Mouse (Mus musculus): Measurements from ENCODE around the gene Fam222b. TPM values are rescaled to one million over a fixed set of nuclear protein-coding genes. Genes with fewer than 3 reads are reported as not detected.
A peak's percentile ranks its signal among the peaks of the same experiment; 100 is the strongest.
"Not testable (repeated sequence)": the region's sequence is repeated elsewhere in the genome, so short reads cannot be mapped to it uniquely, and the experiment has no call there.

Gene Fam222b
- polyA plus RNA-seq, 1 experiment, result not detected

- Histone ChIP-seq H3K27ac (ENCODE audit: insufficient read depth, low read depth, low read length) (peak within 1 kb of the TSS; percentile 79), H3K4me3 (ENCODE audit: insufficient read depth, low read depth, low read length) (peak within 1 kb of the TSS; percentile 96), H3K4me1 (ENCODE audit: control insufficient read depth, insufficient read depth, low read length) (peaks cover 9% of the 10 kb centered on the region)
- TF ChIP-seq POLR2A (IDR thresholded peaks at IDR 0.05; ENCODE audit: insufficient read depth, low read depth, low read length) (peak; percentile 92), CTCF (IDR thresholded peaks at IDR 0.05; ENCODE audit: insufficient read depth, low read depth, low read length) (no peak)
- under 1% methylated on average over 38 of the region's 38 CpGs for WGBS
These were observed 88.7 kb downstream of the Fam222b start, which contains the start of gene Rpl23a for GRCm38 (mm10) chr11:78182961-78183844. Rpl23a (minus strand) TSS chr11:78183584.

GRCm38 (mm10) chr11:78183884-78184514 lies 89.5 kb downstream of the Fam222b start:
- 43% methylated on average over 10 of the region's 10 CpGs for WGBS
- no peak for TF ChIP-seq CTCF (IDR thresholded peaks at IDR 0.05; ENCODE audit: insufficient read depth, low read depth, low read length)
- TF ChIP-seq POLR2A (IDR thresholded peaks at IDR 0.05; ENCODE audit: insufficient read depth, low read depth, low read length), result no peak
- Histone ChIP-seq H3K4me1 (ENCODE audit: control insufficient read depth, insufficient read depth, low read length) (peaks cover 2% of the 10 kb centered on the region; the same call in 1 of the 2 replicates), H3K27ac (ENCODE audit: insufficient read depth, low read depth, low read length) (no peak overlapping the region), H3K4me3 (ENCODE audit: insufficient read depth, low read depth, low read length) (no peak overlapping the region)

DNA sequence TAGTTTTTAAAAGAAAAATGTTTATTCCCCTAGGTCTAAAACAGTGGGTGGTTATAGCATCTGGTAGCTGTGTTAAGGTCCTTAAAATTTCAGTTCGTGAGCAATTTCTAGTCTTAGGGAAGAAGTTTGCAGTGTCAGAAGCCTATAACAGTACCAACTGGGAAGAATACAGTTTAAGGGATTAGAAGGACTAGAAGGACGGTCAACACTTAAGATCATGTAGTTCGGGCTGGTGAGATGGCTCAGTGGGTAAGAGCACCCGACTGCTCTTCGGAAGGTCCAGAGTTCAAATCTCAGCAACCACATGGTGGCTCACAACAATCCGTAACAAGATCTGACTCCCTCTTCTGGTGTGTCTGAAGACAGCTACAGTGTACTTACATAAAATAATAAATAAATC lies 90.2 kb downstream of the Fam222b start:
- 87% methylated on average over 6 of the region's 6 CpGs for WGBS
- not testable (repeated sequence) for H3K4me1 ChIP-seq (ENCODE audit: control insufficient read depth, insufficient read depth, low read length); H3K4me3 ChIP-seq (ENCODE audit: insufficient read depth, low read depth, low read length); H3K27ac ChIP-seq (ENCODE audit: insufficient read depth, low read depth, low read length)

- WGBS, result under 1% methylated on average over 79 of the region's 80 CpGs
- peak within 1 kb of the TSS; percentile 90 for H3K27ac ChIP-seq (ENCODE audit: insufficient read depth, low read depth, low read length)
These were observed 94.1 kb downstream of the Fam222b start, which contains the start of gene Rab34 for GRCm38 (mm10) chr11:78188331-78189233. Rab34 (plus strand) TSS chr11:78188430.

GRCm38 (mm10) chr11:78189234-78190040 lies 95.0 kb downstream of the Fam222b start:
- Histone ChIP-seq H3K27ac (ENCODE audit: insufficient read depth, low read depth, low read length) (peak overlapping the region; percentile 73), H3K4me1 (ENCODE audit: control insufficient read depth, insufficient read depth, low read length) (peaks cover 9% of the 10 kb centered on the region), H3K4me3 (ENCODE audit: insufficient read depth, low read depth, low read length) (peak overlapping the region; percentile 83)
- 1% methylated on average over 42 of the region's 42 CpGs for WGBS
- TF ChIP-seq CTCF (IDR thresholded peaks at IDR 0.05; ENCODE audit: insufficient read depth, low read depth, low read length), result no peak

More at GRCm38 (mm10) chr11:78188331-78189233, 94.1 kb downstream of the Fam222b start, which contains the start of gene Rab34:
- TF ChIP-seq POLR2A (IDR thresholded peaks at IDR 0.05; ENCODE audit: insufficient read depth, low read depth, low read length), result peak; percentile 64
- TF ChIP-seq CTCF (IDR thresholded peaks at IDR 0.05; ENCODE audit: insufficient read depth, low read depth, low read length), result no peak
- Histone ChIP-seq H3K4me1 (ENCODE audit: control insufficient read depth, insufficient read depth, low read length) (peaks cover 7% of the 10 kb centered on the region; the same call in 1 of the 2 replicates), H3K4me3 (ENCODE audit: insufficient read depth, low read depth, low read length) (peak within 1 kb of the TSS; percentile 83)

DNA sequence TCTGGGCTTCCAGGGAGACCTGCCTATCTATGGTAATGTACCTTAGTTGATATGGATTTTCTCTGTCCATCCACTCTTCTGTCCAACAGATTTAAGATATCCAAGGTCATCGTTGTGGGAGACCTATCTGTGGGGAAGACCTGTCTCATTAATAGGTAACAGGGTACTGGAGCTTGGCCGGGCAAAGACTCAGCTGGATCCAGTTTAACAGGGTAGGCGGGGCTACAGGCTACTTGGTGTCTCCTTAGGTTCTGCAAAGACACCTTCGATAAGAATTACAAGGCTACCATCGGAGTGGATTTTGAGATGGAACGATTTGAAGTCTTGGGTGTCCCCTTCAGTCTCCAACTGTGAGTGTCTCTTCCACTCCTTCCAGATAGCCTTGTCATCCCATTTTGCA lies 95.6 kb downstream of the Fam222b start:
- Histone ChIP-seq H3K4me1 (ENCODE audit: control insufficient read depth, insufficient read depth, low read length) (peaks cover 15% of the 10 kb centered on the region), H3K27ac (ENCODE audit: insufficient read depth, low read depth, low read length) (0 out of 2 replicates have a peak overlapping the region, but pooled peaks have one; percentile 73), H3K4me3 (ENCODE audit: insufficient read depth, low read depth, low read length) (peak overlapping the region; percentile 83; the same call in 1 of the 2 replicates)
- no peak for TF ChIP-seq CTCF (IDR thresholded peaks at IDR 0.05; ENCODE audit: insufficient read depth, low read depth, low read length)
- TF ChIP-seq POLR2A (IDR thresholded peaks at IDR 0.05; ENCODE audit: insufficient read depth, low read depth, low read length), result no peak
- WGBS, result 72% methylated on average over 6 of the region's 6 CpGs

DNA sequence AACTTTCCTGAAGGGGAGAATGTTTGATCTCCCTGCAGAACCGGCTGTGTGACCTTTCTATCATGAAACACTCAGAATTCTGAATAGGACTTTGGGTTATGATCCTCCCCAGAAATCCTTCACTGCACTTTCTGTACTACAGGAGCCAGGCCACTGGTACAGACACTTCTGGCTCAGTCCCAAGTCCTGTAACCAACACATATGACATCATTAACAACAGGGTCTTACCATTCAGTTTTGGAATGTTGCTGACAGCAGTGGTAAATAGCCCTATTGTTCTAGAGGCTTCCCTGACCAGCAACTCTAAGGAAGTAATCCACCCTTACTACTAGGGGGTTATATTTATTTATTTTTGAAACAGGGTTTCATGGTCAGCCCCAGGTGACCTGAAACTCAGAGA lies 98.7 kb downstream of the Fam222b start, which contains the start of gene Proca1:
Gene Proca1, plus strand, starts transcription at position 280 of the 400 bp plus-strand sequence.
- H3K27ac ChIP-seq (ENCODE audit: insufficient read depth, low read depth, low read length), result no peak within 1 kb of the TSS
- 74% methylated on average over 1 of the region's 1 CpGs for WGBS
- H3K4me3 ChIP-seq (ENCODE audit: insufficient read depth, low read depth, low read length), result no peak within 1 kb of the TSS
- no peak for TF ChIP-seq CTCF (IDR thresholded peaks at IDR 0.05; ENCODE audit: insufficient read depth, low read depth, low read length)
- peaks cover 19% of the 10 kb centered on the region for H3K4me1 ChIP-seq (ENCODE audit: control insufficient read depth, insufficient read depth, low read length)
